Mouse (Mus musculus) heart, postnatal 14 days (tissue): ENCODE results near the gene Rab3d. TPM values are rescaled to one million over a fixed set of nuclear protein-coding genes. Genes with fewer than 3 reads are reported as not detected.

Experiments used
- total RNA-seq, 2 experiments: library from RNA; stranded (reverse); gene quantifications; 2 replicates each; pipeline ENCODE4 v1.2.3; 2021

Gene Rab3d
- total RNA-seq, 2 experiments from 2014 or later, result 8.2 to 9.7 TPM

Other genes with a start within 250 kb of the Rab3d start
- gene Ldlr, start 194.7 kb downstream of the Rab3d start, total RNA-seq, result 1 to 10 TPM; 3.4 to 3.8 TPM
- gene Spc24, start 157.9 kb downstream of the Rab3d start, total RNA-seq, result 1 to 10 TPM; 4.7 to 6.5 TPM
- gene Kank2, start 119.4 kb downstream of the Rab3d start, total RNA-seq, result 10 to 100 TPM; 52.6 to 53.3 TPM
- gene Angptl8, start 82.7 kb downstream of the Rab3d start, total RNA-seq, result not detected
- gene Dock6, start 65.6 kb downstream of the Rab3d start, total RNA-seq, result 10 to 100 TPM; 46.1 to 57.3 TPM
- gene Ccdc159, start 9.3 kb upstream of the Rab3d start, total RNA-seq, result 1 to 10 TPM; 1.1 to 1.6 TPM
- gene Tmem205, start 9.4 kb upstream of the Rab3d start, total RNA-seq, result 10 to 100 TPM; 22.7 to 27.6 TPM
- gene Plppr2, start 18.8 kb upstream of the Rab3d start, total RNA-seq, result 1 to 10 TPM; 1.8 to 2.0 TPM
- 1 to 10 TPM; 6.1 to 7.0 TPM for gene Swsap1, start 37.6 kb upstream of the Rab3d start, total RNA-seq
- 1 to 10 TPM; 1.6 to 2.5 TPM for gene Epor, start 45.3 kb upstream of the Rab3d start, total RNA-seq
- 1 to 10 TPM; 1.0 to 1.3 TPM for gene Rgl3, start 71.3 kb upstream of the Rab3d start, total RNA-seq
- under 1 TPM in 1 of 2 experiments, not detected in 1; 0.17 TPM for gene Ccdc151, start 84.4 kb upstream of the Rab3d start, total RNA-seq
- 10 to 100 TPM; 66.5 to 66.7 TPM for gene Prkcsh, start 84.6 kb upstream of the Rab3d start, total RNA-seq
- gene Elavl3, start 133.8 kb upstream of the Rab3d start, total RNA-seq, result 1 to 10 TPM in 1 of 2 experiments, under 1 TPM in 1; 0.12 to 1.1 TPM
- gene Gm49318, start 153.1 kb upstream of the Rab3d start, total RNA-seq, result not detected
- 1 to 10 TPM; 5.3 to 6.4 TPM for gene Zfp653, start 153.2 kb upstream of the Rab3d start, total RNA-seq
- gene Ecsit, start 167.2 kb upstream of the Rab3d start, total RNA-seq, result 10 to 100 TPM; 91.7 to 91.8 TPM
- gene Cnn1, start 181.0 kb upstream of the Rab3d start, total RNA-seq, result 1 to 10 TPM; 5.4 to 9.5 TPM
- gene Elof1, start 199.0 kb upstream of the Rab3d start, total RNA-seq, result 10 to 100 TPM; 39.5 to 41.5 TPM
- gene Acp5, start 217.5 kb upstream of the Rab3d start, total RNA-seq, result 1 to 10 TPM; 2.2 to 2.6 TPM
- gene Pigyl, start 238.7 kb upstream of the Rab3d start, total RNA-seq, result 10 to 100 TPM; 42.8 to 44.2 TPM